Mouse (Mus musculus): ENCODE results near the gene Olfr656. TPM values are rescaled to one million over a fixed set of nuclear protein-coding genes. Genes with fewer than 3 reads are reported as not detected.

Gene Olfr656
- total and polyA plus RNA-seq, 2 experiments, result not detected

DNA sequence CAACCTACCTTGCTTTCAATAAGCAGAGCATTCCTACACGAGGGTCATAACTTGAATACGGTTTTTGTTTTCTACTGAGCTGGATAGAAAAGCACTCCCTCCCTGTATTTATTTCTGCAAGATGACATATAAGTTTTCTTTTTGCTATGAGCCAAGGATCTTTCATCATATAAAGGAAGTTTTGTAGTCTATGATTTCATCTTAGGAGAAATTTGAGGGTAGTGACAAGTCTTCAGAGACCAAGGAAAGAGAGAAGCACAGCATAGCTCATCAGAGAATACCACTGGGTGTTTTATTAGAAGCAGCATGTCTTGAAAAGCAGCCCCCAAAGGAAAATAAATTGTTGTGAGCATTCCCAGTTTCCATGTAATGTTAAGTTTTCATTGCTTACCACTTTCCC, 12.1 kb upstream of the Olfr656 start, which contains the start of gene Olfr655:
Gene Olfr655 (minus strand): TSS at position 101 of the 400 bp plus-strand sequence.
- no peak for DNase-seq (ENCODE audit: extremely low read depth, low read depth, low spot score)
- Histone ChIP-seq H3K79me2 (ENCODE audit: control insufficient read depth, insufficient read depth, low read length) (no peaks in the 10 kb centered on the region), H3K9ac (ENCODE audit: low read depth, low read length) (no peak within 1 kb of the TSS), H3K27ac (replicated peaks; ENCODE audit: insufficient read depth, low read depth, low read length) (no peak within 1 kb of the TSS), H3K27me3 (ENCODE audit: control insufficient read depth, insufficient read depth, low read length) (no peaks in the 10 kb centered on the region), H3K4me3 (ENCODE audit: insufficient read depth, low read depth, low read length) (no peak within 1 kb of the TSS), H3K36me3 (ENCODE audit: control insufficient read depth, insufficient read depth, low read length) (no peaks in the 10 kb centered on the region), H3K4me1 (ENCODE audit: control insufficient read depth, insufficient read depth, low read length) (no peaks in the 10 kb centered on the region)
- 78% methylated on average over 2 of the region's 2 CpGs for WGBS
- TF ChIP-seq CTCF (IDR thresholded peaks at IDR 0.05; ENCODE audit: low read depth, low read length) (no peak), POLR2A (IDR thresholded peaks at IDR 0.05; ENCODE audit: extremely low read depth, insufficient read depth, low read length) (no peak)

DNA sequence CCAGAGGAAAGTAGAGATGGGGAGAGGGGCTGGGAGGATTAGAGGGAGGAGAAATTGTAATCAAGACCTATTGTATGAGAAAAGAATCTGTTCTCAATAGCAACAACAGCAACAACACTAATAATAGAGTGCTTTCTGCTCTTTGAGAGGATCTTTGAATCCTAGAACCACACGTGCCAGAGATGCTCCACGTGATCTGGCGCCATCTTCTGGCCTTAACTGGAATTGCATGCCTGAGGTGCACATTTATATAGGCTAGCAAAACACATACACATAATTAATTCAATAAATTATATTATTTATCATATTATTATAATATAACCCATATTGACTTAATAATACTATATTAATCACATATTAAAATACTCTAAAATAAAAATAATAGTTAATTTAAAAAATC, 10.6 kb upstream of the Olfr656 start:
- peak; percentile 67; the same call in 1 of the 2 replicates for TF ChIP-seq CTCF (IDR thresholded peaks at IDR 0.05; ENCODE audit: low read depth, low read length)
- no peak for TF ChIP-seq POLR2A (IDR thresholded peaks at IDR 0.05; ENCODE audit: extremely low read depth, insufficient read depth, low read length)
- Histone ChIP-seq H3K79me2 (ENCODE audit: control insufficient read depth, insufficient read depth, low read length) (no peaks in the 10 kb centered on the region), H3K9ac (ENCODE audit: low read depth, low read length) (no peak overlapping the region), H3K27me3 (ENCODE audit: control insufficient read depth, insufficient read depth, low read length) (no peaks in the 10 kb centered on the region), H3K27ac (replicated peaks; ENCODE audit: insufficient read depth, low read depth, low read length) (no peak overlapping the region), H3K4me3 (ENCODE audit: insufficient read depth, low read depth, low read length) (no peak overlapping the region), H3K36me3 (ENCODE audit: control insufficient read depth, insufficient read depth, low read length) (no peaks in the 10 kb centered on the region), H3K4me1 (ENCODE audit: control insufficient read depth, insufficient read depth, low read length) (no peaks in the 10 kb centered on the region)
- WGBS, result 8% methylated on average over 3 of the region's 3 CpGs
- peak; percentile 27 for DNase-seq (ENCODE audit: extremely low read depth, low read depth, low spot score)

DNA sequence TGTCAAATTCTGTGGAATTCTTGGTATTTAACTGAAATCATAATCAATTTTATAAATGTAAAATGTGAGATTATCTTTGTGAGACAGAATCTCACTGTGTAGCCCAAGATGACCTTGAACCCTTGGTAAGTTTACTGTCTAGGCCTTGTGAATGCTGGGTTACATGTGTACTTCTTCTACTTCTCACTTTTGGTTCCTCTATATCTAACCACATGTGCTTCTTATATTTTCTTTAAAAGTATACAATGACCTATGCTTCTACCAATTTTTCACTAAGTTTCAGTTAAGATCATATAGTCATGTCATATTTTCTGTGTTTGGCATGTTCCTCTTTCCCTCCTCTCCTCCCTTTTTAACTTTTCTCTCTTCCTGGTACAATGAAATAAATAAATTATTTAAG, 9.0 kb upstream of the Olfr656 start:
- no peak for DNase-seq (ENCODE audit: extremely low read depth, low read depth, low spot score)
- Histone ChIP-seq H3K4me3 (ENCODE audit: insufficient read depth, low read depth, low read length) (no peak overlapping the region), H3K4me1 (ENCODE audit: control insufficient read depth, insufficient read depth, low read length) (no peaks in the 10 kb centered on the region), H3K27me3 (ENCODE audit: control insufficient read depth, insufficient read depth, low read length) (no peaks in the 10 kb centered on the region), H3K9ac (ENCODE audit: low read depth, low read length) (no peak overlapping the region), H3K79me2 (ENCODE audit: control insufficient read depth, insufficient read depth, low read length) (no peaks in the 10 kb centered on the region), H3K27ac (replicated peaks; ENCODE audit: insufficient read depth, low read depth, low read length) (no peak overlapping the region), H3K36me3 (ENCODE audit: control insufficient read depth, insufficient read depth, low read length) (no peaks in the 10 kb centered on the region)
- TF ChIP-seq CTCF (IDR thresholded peaks at IDR 0.05; ENCODE audit: low read depth, low read length), result no peak
- TF ChIP-seq POLR2A (IDR thresholded peaks at IDR 0.05; ENCODE audit: extremely low read depth, insufficient read depth, low read length), result no peak

DNA sequence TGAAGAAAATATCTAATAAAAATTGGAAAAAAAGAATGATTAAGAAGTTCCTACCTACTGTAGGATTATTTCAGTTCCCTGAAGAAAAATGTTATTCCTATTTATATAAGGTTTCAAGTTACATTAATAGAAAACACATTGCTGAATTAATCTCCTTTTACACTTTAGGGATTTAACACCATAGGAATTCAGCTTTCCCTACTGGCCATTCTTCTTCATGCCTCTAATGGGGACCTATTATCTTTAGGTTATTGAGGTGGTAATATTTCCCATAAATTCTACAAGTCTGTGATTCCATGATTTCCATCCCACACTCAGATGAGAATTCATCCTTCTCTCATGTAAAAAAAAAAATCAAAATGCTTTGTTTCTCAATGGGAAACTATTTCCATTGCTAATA, 10.7 kb downstream of the Olfr656 start, which contains the start of gene Olfr657:
Gene Olfr657 (plus strand): TSS at position 301 of the 400 bp plus-strand sequence.
- H3K27me3 ChIP-seq (ENCODE audit: control insufficient read depth, insufficient read depth, low read length), result no peaks in the 10 kb centered on the region
- TF ChIP-seq POLR2A (IDR thresholded peaks at IDR 0.05; ENCODE audit: extremely low read depth, insufficient read depth, low read length), result no peak
- no peak for TF ChIP-seq CTCF (IDR thresholded peaks at IDR 0.05; ENCODE audit: low read depth, low read length)
- H3K4me1 ChIP-seq (ENCODE audit: control insufficient read depth, insufficient read depth, low read length), result no peaks in the 10 kb centered on the region
- H3K4me3 ChIP-seq (ENCODE audit: insufficient read depth, low read depth, low read length), result no peak within 1 kb of the TSS
- no peak for DNase-seq (ENCODE audit: extremely low read depth, low read depth, low spot score)
- H3K36me3 ChIP-seq (ENCODE audit: control insufficient read depth, insufficient read depth, low read length), result no peaks in the 10 kb centered on the region
- H3K27ac ChIP-seq (replicated peaks; ENCODE audit: insufficient read depth, low read depth, low read length), result no peak within 1 kb of the TSS
- no peaks in the 10 kb centered on the region for H3K79me2 ChIP-seq (ENCODE audit: control insufficient read depth, insufficient read depth, low read length)
- H3K9ac ChIP-seq (ENCODE audit: low read depth, low read length), result no peak within 1 kb of the TSS

DNA sequence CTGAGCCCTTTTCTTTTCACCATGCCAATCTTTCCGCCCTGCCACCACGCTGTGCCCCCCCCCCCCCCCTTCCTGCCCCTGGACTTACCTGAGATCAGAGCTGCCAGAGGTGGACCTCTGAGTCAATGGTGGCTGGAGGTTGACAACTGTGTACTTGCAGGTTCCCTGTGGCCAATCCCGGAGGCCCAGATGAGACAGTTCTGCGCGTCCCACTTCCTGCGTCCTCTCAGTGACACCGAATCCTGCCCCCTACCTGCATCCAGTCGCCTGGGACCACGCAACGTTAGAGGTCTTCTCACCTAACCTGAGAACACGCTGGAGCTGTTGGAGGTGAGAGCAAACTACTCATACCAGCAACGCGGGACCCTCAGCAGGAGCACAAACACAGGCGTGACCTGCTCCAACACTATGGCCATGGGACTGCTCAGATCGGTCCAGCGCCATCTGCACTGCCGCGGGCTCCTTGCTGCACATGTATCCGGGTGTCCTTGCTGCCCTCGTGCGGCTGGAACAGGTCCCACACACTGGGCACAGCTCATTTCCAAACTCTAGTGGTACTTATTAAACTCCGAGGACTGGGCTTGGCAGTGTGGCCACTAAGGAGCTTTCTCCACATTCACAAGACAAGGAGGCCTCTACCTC, 33.2 kb downstream of the Olfr656 start, which contains the start of gene Olfr658:
Gene Olfr658 (minus strand): TSS at position 465 of the 642 bp plus-strand sequence.
- Histone ChIP-seq H3K9ac (ENCODE audit: low read depth, low read length) (no peak within 1 kb of the TSS), H3K27me3 (ENCODE audit: control insufficient read depth, insufficient read depth, low read length) (no peaks in the 10 kb centered on the region), H3K4me3 (ENCODE audit: insufficient read depth, low read depth, low read length) (peak within 1 kb of the TSS; percentile 26; the same call in 1 of the 2 replicates), H3K79me2 (ENCODE audit: control insufficient read depth, insufficient read depth, low read length) (no peaks in the 10 kb centered on the region), H3K36me3 (ENCODE audit: control insufficient read depth, insufficient read depth, low read length) (no peaks in the 10 kb centered on the region), H3K27ac (replicated peaks; ENCODE audit: insufficient read depth, low read depth, low read length) (no peak within 1 kb of the TSS), H3K4me1 (ENCODE audit: control insufficient read depth, insufficient read depth, low read length) (no peaks in the 10 kb centered on the region)
- WGBS, result 9% methylated on average over 21 of the region's 22 CpGs
- DNase-seq (ENCODE audit: extremely low read depth, low read depth, low spot score), result peak; percentile 26
- TF ChIP-seq POLR2A (IDR thresholded peaks at IDR 0.05; ENCODE audit: extremely low read depth, insufficient read depth, low read length), result no peak
- TF ChIP-seq CTCF (IDR thresholded peaks at IDR 0.05; ENCODE audit: low read depth, low read length), result peak; percentile 65

DNA sequence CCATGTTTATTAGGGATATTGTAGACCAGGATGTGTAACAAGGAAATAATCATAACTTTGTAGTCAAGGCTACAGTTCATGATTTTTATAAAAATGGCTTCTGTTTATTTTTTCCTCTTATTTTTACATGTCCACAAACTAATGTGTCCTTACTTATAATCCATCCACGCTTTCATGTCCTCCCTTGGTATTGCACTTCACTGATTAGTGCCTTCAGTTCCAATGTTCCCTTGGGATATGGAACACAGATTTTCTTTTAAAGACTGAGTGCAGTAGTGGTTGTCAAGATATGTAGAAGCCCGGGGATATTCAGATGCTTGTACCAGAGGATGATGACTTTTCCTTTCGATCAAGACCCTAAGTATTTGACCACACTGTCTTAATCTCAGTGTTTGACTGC, 52.7 kb downstream of the Olfr656 start, which contains the start of gene Olfr659:
Gene Olfr659 (plus strand): TSS at position 301 of the 400 bp plus-strand sequence.
- WGBS, result 82% methylated on average over 3 of the region's 3 CpGs
- no peak for TF ChIP-seq CTCF (IDR thresholded peaks at IDR 0.05; ENCODE audit: low read depth, low read length)
- no peak for TF ChIP-seq POLR2A (IDR thresholded peaks at IDR 0.05; ENCODE audit: extremely low read depth, insufficient read depth, low read length)
- Histone ChIP-seq H3K79me2 (ENCODE audit: control insufficient read depth, insufficient read depth, low read length) (no peaks in the 10 kb centered on the region), H3K27ac (replicated peaks; ENCODE audit: insufficient read depth, low read depth, low read length) (no peak within 1 kb of the TSS), H3K4me3 (ENCODE audit: insufficient read depth, low read depth, low read length) (no peak within 1 kb of the TSS), H3K4me1 (ENCODE audit: control insufficient read depth, insufficient read depth, low read length) (no peaks in the 10 kb centered on the region), H3K9ac (ENCODE audit: low read depth, low read length) (no peak within 1 kb of the TSS), H3K36me3 (ENCODE audit: control insufficient read depth, insufficient read depth, low read length) (no peaks in the 10 kb centered on the region), H3K27me3 (ENCODE audit: control insufficient read depth, insufficient read depth, low read length) (no peaks in the 10 kb centered on the region)
- DNase-seq (ENCODE audit: extremely low read depth, low read depth, low spot score), result no peak

Other genes with a start within 250 kb of the Olfr656 start
- gene Trim30b, start 244.1 kb upstream of the Olfr656 start, total RNA-seq (2014; rRNA removed), result 0.47 and 0.74 TPM in 2 replicates
- gene Trim30b, start 244.1 kb upstream of the Olfr656 start, polyA plus RNA-seq (2012; rRNA removed), result 0.06 TPM in 1 of 2 replicates, not detected in the other
- gene Trim30c, start 213.1 kb upstream of the Olfr656 start, total RNA-seq (2014; rRNA removed), result 0.54 and 1.3 TPM in 2 replicates
- gene Trim30c, start 213.1 kb upstream of the Olfr656 start, polyA plus RNA-seq (2012; rRNA removed), result 0.13 TPM in 1 of 2 replicates, not detected in the other
- gene Trim30a, start 148.8 kb upstream of the Olfr656 start, total RNA-seq (2014; rRNA removed), result 8.1 and 9.4 TPM in 2 replicates
- gene Trim30a, start 148.8 kb upstream of the Olfr656 start, polyA plus RNA-seq (2012; rRNA removed), result 0.90 and 1.5 TPM in 2 replicates
- 6.2 and 8.9 TPM in 2 replicates for gene Trim30d, start 106.1 kb upstream of the Olfr656 start, total RNA-seq (2014; rRNA removed)
- gene Trim30d, start 106.1 kb upstream of the Olfr656 start, polyA plus RNA-seq (2012; rRNA removed), result 0.42 and 1.2 TPM in 2 replicates
- gene Olfr651, start 63.8 kb upstream of the Olfr656 start, total RNA-seq (2014; rRNA removed), result not detected in 2 replicates
- not detected in 2 replicates for gene Olfr651, start 63.8 kb upstream of the Olfr656 start, polyA plus RNA-seq (2012; rRNA removed)
- gene Olfr652, start 53.1 kb upstream of the Olfr656 start, total RNA-seq (2014; rRNA removed), result not detected in 2 replicates
- gene Olfr652, start 53.1 kb upstream of the Olfr656 start, polyA plus RNA-seq (2012; rRNA removed), result not detected in 2 replicates
- gene Olfr653, start 36.6 kb upstream of the Olfr656 start, total RNA-seq (2014; rRNA removed), result not detected in 2 replicates
- not detected in 2 replicates for gene Olfr653, start 36.6 kb upstream of the Olfr656 start, polyA plus RNA-seq (2012; rRNA removed)
- not detected in 2 replicates for gene Olfr654, start 26.9 kb upstream of the Olfr656 start, total RNA-seq (2014; rRNA removed)
- gene Olfr654, start 26.9 kb upstream of the Olfr656 start, polyA plus RNA-seq (2012; rRNA removed), result not detected in 2 replicates
- not detected in 2 replicates for gene Olfr655, start 12.2 kb upstream of the Olfr656 start, total RNA-seq (2014; rRNA removed)
- gene Olfr655, start 12.2 kb upstream of the Olfr656 start, polyA plus RNA-seq (2012; rRNA removed), result not detected in 2 replicates
- not detected in 2 replicates for gene Olfr657, start 10.8 kb downstream of the Olfr656 start, total RNA-seq (2014; rRNA removed)
- gene Olfr657, start 10.8 kb downstream of the Olfr656 start, polyA plus RNA-seq (2012; rRNA removed), result not detected in 2 replicates
- not detected in 2 replicates for gene Olfr658, start 33.4 kb downstream of the Olfr656 start, total RNA-seq (2014; rRNA removed)
- gene Olfr658, start 33.4 kb downstream of the Olfr656 start, polyA plus RNA-seq (2012; rRNA removed), result not detected in 2 replicates
- gene Olfr659, start 52.8 kb downstream of the Olfr656 start, total RNA-seq (2014; rRNA removed), result not detected in 2 replicates
- gene Olfr659, start 52.8 kb downstream of the Olfr656 start, polyA plus RNA-seq (2012; rRNA removed), result not detected in 2 replicates
- gene Olfr661, start 72.5 kb downstream of the Olfr656 start, total RNA-seq (2014; rRNA removed), result not detected in 2 replicates
- gene Olfr661, start 72.5 kb downstream of the Olfr656 start, polyA plus RNA-seq (2012; rRNA removed), result not detected in 2 replicates
- gene Usp17le, start 163.5 kb downstream of the Olfr656 start, total RNA-seq (2014; rRNA removed), result not detected in 2 replicates
- not detected in 2 replicates for gene Usp17le, start 163.5 kb downstream of the Olfr656 start, polyA plus RNA-seq (2012; rRNA removed)
- gene Usp17lb, start 228.6 kb downstream of the Olfr656 start, total RNA-seq (2014; rRNA removed), result not detected in 2 replicates
- not detected in 2 replicates for gene Usp17lb, start 228.6 kb downstream of the Olfr656 start, polyA plus RNA-seq (2012; rRNA removed)
- gene Usp17la, start 243.1 kb downstream of the Olfr656 start, total RNA-seq (2014; rRNA removed), result not detected in 2 replicates
- not detected in 2 replicates for gene Usp17la, start 243.1 kb downstream of the Olfr656 start, polyA plus RNA-seq (2012; rRNA removed)

Data from liver, adult 2 months (tissue).